In genomic region chr8:120498349-120498831, GRCm38 (mm10) we compare ENCODE assay signal across 7 mouse cellular contexts.
DNase-seq lines count a peak whose midpoint lies in the region; ATAC-seq and TF ChIP-seq lines count a peak whose summit lies in the region.

No protein-coding gene starts in this region.

- H3K27ac ChIP-seq in thymus, adult 2 months (ENCODE audit: control insufficient read depth, insufficient read depth, low read length): peak overlapping the region; percentile 80; the same call in 1 of the 2 replicates
- peak overlapping the region; percentile 76 for H3K27ac ChIP-seq in forebrain, embryonic 13.5 days
- peak overlapping the region; percentile 100 for H3K27ac ChIP-seq in liver, embryonic 12.5 days
- peak overlapping the region; percentile 81 for H3K27ac ChIP-seq in stomach, embryonic 16.5 days (ENCODE audit: low read length)

- TF ChIP-seq CTCF in thymus, adult 2 months (IDR thresholded peaks at IDR 0.05; ENCODE audit: borderline replicate concordance, control insufficient read depth, extremely low read depth, insufficient read depth, low read length, poor library complexity): no peak

- DNase-seq in thymus, adult 2 months: no peak
- DNase-seq in thymus, adult 18-20 months: no peak
- no peak for DNase-seq in left cerebral cortex, postnatal 10 days (ENCODE audit: extremely low spot score in 1 of 2, low spot score in 2 of 2)
- no peak for DNase-seq in adipocyte (ENCODE audit: low spot score)

- no peaks in the 10 kb centered on the region for H3K27me3 ChIP-seq in thymus, adult 2 months (ENCODE audit: control insufficient read depth, insufficient read depth, low read length)
- no peaks in the 10 kb centered on the region for H3K27me3 ChIP-seq in forebrain, embryonic 13.5 days
- H3K27me3 ChIP-seq in liver, embryonic 12.5 days (replicated peaks): no peaks in the 10 kb centered on the region
- no peaks in the 10 kb centered on the region for H3K27me3 ChIP-seq in stomach, embryonic 16.5 days (ENCODE audit: control insufficient read depth, insufficient read depth, low read length)

- intact Hi-C loops in left cerebral cortex, postnatal 10 days (cut with DNase I): no loop called here

- no peak for TF ChIP-seq POLR2A in thymus, adult 2 months (IDR thresholded peaks at IDR 0.05; ENCODE audit: control insufficient read depth, extremely low read depth, insufficient read depth, low read length, poor library complexity)

- no peak overlapping the region for H3K4me3 ChIP-seq in thymus, adult 2 months (ENCODE audit: control insufficient read depth, insufficient read depth, low read length)
- H3K4me3 ChIP-seq in forebrain, embryonic 13.5 days: no peak overlapping the region
- peak overlapping the region; percentile 55 for H3K4me3 ChIP-seq in liver, embryonic 12.5 days
- peak overlapping the region; percentile 17; the same call in 1 of the 2 replicates for H3K4me3 ChIP-seq in stomach, embryonic 16.5 days (replicated peaks; ENCODE audit: low read length)

- peak overlapping the region; percentile 53 for H3K4me2 ChIP-seq in forebrain, embryonic 13.5 days
- H3K4me2 ChIP-seq in liver, embryonic 12.5 days: peak overlapping the region; percentile 85
- peak overlapping the region; percentile 43 for H3K4me2 ChIP-seq in stomach, embryonic 16.5 days (ENCODE audit: low read depth, low read length)

- H3K36me3 ChIP-seq in thymus, adult 2 months (ENCODE audit: control insufficient read depth, insufficient read depth, low read length): no peaks in the 10 kb centered on the region
- no peaks in the 10 kb centered on the region for H3K36me3 ChIP-seq in forebrain, embryonic 13.5 days (ENCODE audit: poor library complexity, severe bottlenecking)
- H3K36me3 ChIP-seq in liver, embryonic 12.5 days: peaks cover 19% of the 10 kb centered on the region
- no peaks in the 10 kb centered on the region for H3K36me3 ChIP-seq in stomach, embryonic 16.5 days (ENCODE audit: control insufficient read depth, insufficient read depth, low read length)

- H3K9me3 ChIP-seq in forebrain, embryonic 13.5 days (replicated peaks): no peaks in the 10 kb centered on the region
- H3K9me3 ChIP-seq in liver, embryonic 12.5 days (replicated peaks): no peaks in the 10 kb centered on the region
- H3K9me3 ChIP-seq in stomach, embryonic 16.5 days (replicated peaks; ENCODE audit: control insufficient read depth, low read length): no peaks in the 10 kb centered on the region

- WGBS in thymus, adult 2 months: 70% methylated on average over 4 of the region's 4 CpGs
- WGBS in forebrain, embryonic 13.5 days: 30% methylated on average over 4 of the region's 4 CpGs
- 2% methylated on average over 4 of the region's 4 CpGs for WGBS in liver, embryonic 12.5 days (ENCODE audit: insufficient replicate concordance)
- 17% methylated on average over 4 of the region's 4 CpGs for WGBS in stomach, embryonic 16.5 days

- peak overlapping the region; percentile 60 for H3K9ac ChIP-seq in forebrain, embryonic 13.5 days
- peak overlapping the region; percentile 66 for H3K9ac ChIP-seq in liver, embryonic 12.5 days
- H3K9ac ChIP-seq in stomach, embryonic 16.5 days (ENCODE audit: low read length): peak overlapping the region; percentile 52

- peak; percentile 1; the same call in 1 of the 2 replicates for ATAC-seq in forebrain, embryonic 13.5 days
- peak; percentile 87 for ATAC-seq in liver, embryonic 12.5 days
- peak; percentile 41; the same call in 1 of the 2 replicates for ATAC-seq in stomach, embryonic 16.5 days (ENCODE audit: insufficient read depth, low FRiP score)

- peaks cover 88% of the 10 kb centered on the region for H3K4me1 ChIP-seq in thymus, adult 2 months (replicated peaks; ENCODE audit: control insufficient read depth, insufficient read depth, low read length)
- H3K4me1 ChIP-seq in forebrain, embryonic 13.5 days: peaks cover 96% of the 10 kb centered on the region
- H3K4me1 ChIP-seq in liver, embryonic 12.5 days: peaks cover 100% of the 10 kb centered on the region
- peaks cover 72% of the 10 kb centered on the region for H3K4me1 ChIP-seq in stomach, embryonic 16.5 days (ENCODE audit: control insufficient read depth, insufficient read depth, low read length)

Comparison
In these comparisons a context has a peak if more than half of its experiments do, and no peak if none do; other contexts are left out.
1. H3K4me3 ChIP-seq: peak in liver, embryonic 12.5 days (single experiment) and stomach, embryonic 16.5 days (single experiment); none in thymus, adult 2 months (single experiment) and forebrain, embryonic 13.5 days (single experiment).
2. ATAC-seq: peak in every context shown above with its lines; median percentile 87 in liver, embryonic 12.5 days; 41 in stomach, embryonic 16.5 days; 1 in forebrain, embryonic 13.5 days.
3. Peak in every context shown above with its lines, with median percentiles within 50 percentile points of each other: H3K27ac ChIP-seq, H3K4me2 ChIP-seq and H3K9ac ChIP-seq.